Mouse (Mus musculus) CH12.LX (cell line): ENCODE data around the gene Slc9a2. TPM values are rescaled to one million over a fixed set of nuclear protein-coding genes. Genes with fewer than 3 reads are reported as not detected.

Experiments
- DNase-seq: peaks from one replicate; pipeline ENCODE4 v3.0.0-alpha.2; 2013; ENCODE audit errors: extremely low read depth
- H3K27ac ChIP-seq: 2 replicates; pipeline ENCODE4 v1.5.1; 2012; ENCODE audit warnings: low read depth, mild to moderate bottlenecking, control low read depth, moderate library complexity; ENCODE audit not compliant: insufficient read depth
- H3K27me3 ChIP-seq: replicated peaks from 2 replicates; pipeline ENCODE3; 2012; ENCODE audit warnings: inconsistent platforms
- H3K36me3 ChIP-seq, 2 experiments: replicated peaks in 1 of 2; 2 replicates each; pipeline versions ENCODE3 to v1.6.1; 2012; ENCODE audit warnings: inconsistent platforms in 1 of 2, low read length in 1 of 2, mild to moderate bottlenecking in 1 of 2, mixed read lengths in 1 of 2, moderate library complexity in 1 of 2; ENCODE audit not compliant: control insufficient read depth in 1 of 2, insufficient read depth in 1 of 2
- H3K4me1 ChIP-seq, 2 experiments: 2 replicates each; pipeline ENCODE4 v1.6.1; 2012; ENCODE audit warnings: inconsistent platforms in 1 of 2, moderate library complexity in 1 of 2; ENCODE audit not compliant: insufficient read depth in 2 of 2, control insufficient read depth in 1 of 2
- H3K4me2 ChIP-seq: 2 replicates; pipeline ENCODE4 v1.6.1; 2012; ENCODE audit warnings: low read depth, mild to moderate bottlenecking, control low read depth; ENCODE audit not compliant: poor library complexity, insufficient read depth, severe bottlenecking
- H3K4me3 ChIP-seq, 3 experiments: fragments of 150-350 bp in 1 of 3; sonication (generic) in 1 of 3; replicated peaks in 1 of 3; 2 replicates each; pipeline versions ENCODE3 to v1.5.1; 2011 to 2012; ENCODE audit warnings: low read depth in 2 of 3, low read length in 2 of 3, mild to moderate bottlenecking in 2 of 3, moderate library complexity in 2 of 3, control low read depth in 1 of 3, improper control_type of control experiment in 1 of 3, inconsistent platforms in 1 of 3, mixed read lengths in 1 of 3; ENCODE audit not compliant: poor library complexity in 1 of 3
- H3K79me2 ChIP-seq: replicated peaks from 2 replicates; pipeline ENCODE4 v1.6.1; 2012; ENCODE audit warnings: mild to moderate bottlenecking, moderate library complexity; ENCODE audit not compliant: control insufficient read depth, poor library complexity, insufficient read depth, severe bottlenecking; ENCODE audit errors: extremely low read depth
- H3K9ac ChIP-seq: 2 replicates; pipeline ENCODE4 v1.6.1; 2012; ENCODE audit warnings: low read depth, mild to moderate bottlenecking, control low read depth, moderate library complexity; ENCODE audit not compliant: insufficient read depth
- H3K9me3 ChIP-seq: replicated peaks from 2 replicates; pipeline ENCODE3; 2012; ENCODE audit warnings: low read length, inconsistent platforms, mixed read lengths
- BHLHE40 ChIP-seq: IDR thresholded peaks from 2 replicates; pipeline ENCODE4 v1.6.1; 2011; ENCODE audit warnings: mild to moderate bottlenecking, low read depth, low read length, improper control_type of control experiment
- CHD2 ChIP-seq: IDR thresholded peaks from 2 replicates; pipeline ENCODE4 v1.6.1; 2011; ENCODE audit warnings: low read length, improper control_type of control experiment
- HCFC1 ChIP-seq: IDR thresholded peaks from 2 replicates; pipeline ENCODE4 v1.6.1; 2012; ENCODE audit warnings: low read depth, mild to moderate bottlenecking, inconsistent platforms, low read length, improper control_type of control experiment
- MEF2A ChIP-seq: IDR thresholded peaks from 2 replicates; pipeline ENCODE4 v1.6.1; 2014; ENCODE audit warnings: low read depth, mild to moderate bottlenecking, inconsistent platforms, low read length, improper control_type of control experiment, borderline replicate concordance
- POLR2AphosphoS2 ChIP-seq: IDR thresholded peaks from 2 replicates; pipeline ENCODE4 v1.6.1; 2011; ENCODE audit warnings: low read depth, low read length, improper control_type of control experiment
- RCOR1 ChIP-seq: conservative IDR thresholded peaks from 2 replicates; pipeline ENCODE4 v1.6.1; 2012; ENCODE audit warnings: low read depth, mild to moderate bottlenecking, inconsistent platforms, low read length, improper control_type of control experiment
- SIN3A ChIP-seq: IDR thresholded peaks from 2 replicates; pipeline ENCODE4 v1.6.1; 2012; ENCODE audit warnings: low read length, improper control_type of control experiment, inconsistent platforms
- USF2 ChIP-seq: conservative IDR thresholded peaks from 2 replicates; pipeline ENCODE4 v1.6.1; 2011; ENCODE audit warnings: low read depth, low read length, improper control_type of control experiment
- ZC3H11A ChIP-seq: IDR thresholded peaks from 2 replicates; pipeline ENCODE4 v1.6.1; 2012; ENCODE audit warnings: low read depth, mild to moderate bottlenecking, inconsistent platforms, low read length, improper control_type of control experiment
- ZKSCAN1 ChIP-seq: IDR thresholded peaks from 2 replicates; pipeline ENCODE4 v1.6.1; 2012; ENCODE audit warnings: low read depth, inconsistent platforms, low read length, improper control_type of control experiment, borderline replicate concordance
- dilution Hi-C: fragments of 300-500 bp; cut with MboI; formaldehyde crosslinking; loops from 2 replicates; pipeline ENCODE4 v1.14.3; 2020; ENCODE audit warnings: low sequenced_read_pairs; ENCODE audit not compliant: extremely low pct_unique_long_range_greater_than_20kb, extremely low pct_ligation_motif_present
- in situ Hi-C: fragments of 300-500 bp; cut with MboI; formaldehyde crosslinking; loops from 3 replicates; pipeline ENCODE4 v1.14.3; 2019; ENCODE audit warnings: low sequenced_read_pairs, low pct_ligation_motif_present, low pct_unique_long_range_greater_than_20kb, mixed read lengths
- polyA plus RNA-seq: library from polyadenylated mRNA; unstranded; fragments of >175 nt; gene quantifications from 2 replicates; pipeline ENCODE4 v1.2.1, GENCODE M21; 2012; ENCODE audit warnings: low read depth; ENCODE audit not compliant: insufficient read length
- total RNA-seq, 2 experiments: library from RNA; depleted of rRNA; stranded (reverse); fragments of 300-350 nt in 1 of 2; fragments of >200 nt in 1 of 2; gene quantifications; 2 replicates each; pipeline ENCODE4 v1.2.3; 2012 to 2014

Slc9a2 gene
- total and polyA plus RNA-seq, 3 experiments: not detected

- no peak overlapping the region for H3K9ac ChIP-seq
- no peaks in the 10 kb centered on the region for H3K9me3 ChIP-seq
- H3K4me2 ChIP-seq: no peak overlapping the region
- no peaks in the 10 kb centered on the region for H3K27me3 ChIP-seq
- no peaks in the 10 kb centered on the region for H3K36me3 ChIP-seq
- no peaks in the 10 kb centered on the region for H3K4me1 ChIP-seq
- in situ Hi-C loops: loop anchor here (10.0 to 25.0 kb wide), 2 partner anchors 74 to 272 kb away; partner anchors contain the start of gene Slc9a4
- no peaks in the 10 kb centered on the region for H3K79me2 ChIP-seq
- no peak overlapping the region for H3K27ac ChIP-seq
- DNase-seq: no peak
- no peak overlapping the region for H3K4me3 ChIP-seq
- no peak for TF ChIP-seq HCFC1
- dilution Hi-C loops: no loop called here
These were observed 21.4 kb upstream of the Slc9a2 start for GRCm38 (mm10) chr1:40659017-40659416.

- DNase-seq: no peak
- no peak overlapping the region for H3K4me3 ChIP-seq
- H3K4me1 ChIP-seq: no peaks in the 10 kb centered on the region
- H3K79me2 ChIP-seq: no peaks in the 10 kb centered on the region
- H3K9ac ChIP-seq: no peak overlapping the region
- no peaks in the 10 kb centered on the region for H3K9me3 ChIP-seq
- no peak overlapping the region for H3K4me2 ChIP-seq
- no peak overlapping the region for H3K27ac ChIP-seq
- in situ Hi-C loops (loop anchor here (10.0 to 25.0 kb wide), 2 partner anchors 75 to 272 kb away; partner anchors contain the start of gene Slc9a4), dilution Hi-C loops (no loop called here)
- TF ChIP-seq SIN3A: no peak
- TF ChIP-seq USF2: no peak
- no peak for TF ChIP-seq BHLHE40
- TF ChIP-seq POLR2AphosphoS2: no peak
- no peaks in the 10 kb centered on the region for H3K36me3 ChIP-seq
- H3K27me3 ChIP-seq: no peaks in the 10 kb centered on the region
These were observed 20.9 kb upstream of the Slc9a2 start for GRCm38 (mm10) chr1:40659496-40659895.

GRCm38 (mm10) chr1:40660838-40661237, 19.5 kb upstream of the Slc9a2 start:
- no peak for DNase-seq
- TF ChIP-seq ZKSCAN1: no peak
- no peak for TF ChIP-seq MEF2A
- TF ChIP-seq CHD2: no peak
- TF ChIP-seq ZC3H11A: no peak
- no peak for TF ChIP-seq RCOR1
- no peak for TF ChIP-seq SIN3A
- H3K4me3 ChIP-seq: no peak overlapping the region
- no peaks in the 10 kb centered on the region for H3K36me3 ChIP-seq
- no peaks in the 10 kb centered on the region for H3K9me3 ChIP-seq
- H3K79me2 ChIP-seq: no peaks in the 10 kb centered on the region
- no peaks in the 10 kb centered on the region for H3K27me3 ChIP-seq
- H3K4me1 ChIP-seq: no peaks in the 10 kb centered on the region
- in situ Hi-C loops: loop anchor here (25.0 kb wide), 1 partner anchor 274 kb away; no protein-coding TSS in a partner anchor
- H3K4me2 ChIP-seq: no peak overlapping the region
- no peak overlapping the region for H3K9ac ChIP-seq
- no peak overlapping the region for H3K27ac ChIP-seq
- dilution Hi-C loops: no loop called here
